Mouse (Mus musculus) mammary gland, adult 2 months (tissue): Measurements from ENCODE around the gene Fbxl18. TPM values are rescaled to one million over a fixed set of nuclear protein-coding genes. Genes with fewer than 3 reads are reported as not detected.

Experiments used
- polyA plus RNA-seq: library from polyadenylated mRNA; depleted of rRNA; stranded (reverse); fragments of >200 nt; gene quantifications from 2 replicates; pipeline ENCODE4 v1.2.3, GENCODE M21; 2012; ENCODE audit warnings: low replicate concordance; rRNA removed

Gene Fbxl18
- 20.7 and 37.8 TPM in 2 replicates for polyA plus RNA-seq

GRCm38 (mm10) chr5:142894918-142895613 is at the start of gene Fbxl18:
Gene Fbxl18, minus strand, starts transcription at chr5:142895421.

GRCm38 (mm10) chr5:142906532-142907047 is 11.4 kb upstream of the Fbxl18 start, which contains the start of gene Actb:
Gene Actb, minus strand, starts transcription at chr5:142906754.

GRCm38 (mm10) chr5:142817524-142818434 is 77.4 kb downstream of the Fbxl18 start, which contains the start of gene Tnrc18:
Gene Tnrc18, minus strand, starts transcription at chr5:142817662.

Other genes starting within 250 kb of the Fbxl18 start
- 0.85 and 1.8 TPM in 2 replicates for gene Slc29a4, start 202.9 kb downstream of the Fbxl18 start, polyA plus RNA-seq
- gene Tnrc18, start 77.8 kb downstream of the Fbxl18 start, polyA plus RNA-seq, result 23.0 and 107 TPM in 2 replicates
- 5,209 and 7,296 TPM in 2 replicates for gene Actb, start 11.3 kb upstream of the Fbxl18 start, polyA plus RNA-seq
- 128 and 360 TPM in 2 replicates for gene Fscn1, start 64.9 kb upstream of the Fbxl18 start, polyA plus RNA-seq
- gene Rnf216, start 217.6 kb upstream of the Fbxl18 start, polyA plus RNA-seq, result 27.8 and 30.0 TPM in 2 replicates